Mouse (Mus musculus) midbrain, embryonic 11.5 days (tissue): Measurements from ENCODE around the gene Gm11011. TPM values are rescaled to one million over a fixed set of nuclear protein-coding genes. Genes with fewer than 3 reads are reported as not detected.

Experiments used
- ATAC-seq: fragments of 200-750 bp; cut with Nextera tagmentation; 2 replicates; pipeline ENCODE4 v1.8.0; 2017; ENCODE audit warnings: moderate TSS enrichment, moderate library complexity; ENCODE audit not compliant: low FRiP score
- DNase-seq: peaks from one replicate; pipeline ENCODE4 v3.0.0; 2015; ENCODE audit warnings: low spot score; ENCODE audit errors: missing footprints
- H3K27ac ChIP-seq: fragments of 300-500 bp; sonication (generic); 2 replicates; pipeline ENCODE4 v1.5.1; 2014; ENCODE audit warnings: low read depth, low read length
- H3K27me3 ChIP-seq: fragments of 300-500 bp; sonication (generic); 2 replicates; pipeline ENCODE4 v1.6.1; 2014; ENCODE audit warnings: mild to moderate bottlenecking, low read length, moderate library complexity, mixed read lengths; ENCODE audit not compliant: control insufficient read depth, insufficient read depth
- H3K36me3 ChIP-seq: fragments of 300-500 bp; sonication (generic); 2 replicates; pipeline ENCODE4 v1.6.1; 2014; ENCODE audit warnings: mild to moderate bottlenecking, low read length, moderate library complexity, mixed read lengths; ENCODE audit not compliant: control insufficient read depth, insufficient read depth
- H3K4me1 ChIP-seq: fragments of 300-500 bp; sonication (generic); 2 replicates; pipeline ENCODE4 v1.6.1; 2014; ENCODE audit warnings: low read length; ENCODE audit not compliant: control insufficient read depth, insufficient read depth
- H3K4me2 ChIP-seq: fragments of 300-500 bp; sonication (generic); 2 replicates; pipeline ENCODE4 v1.6.1; 2014; ENCODE audit warnings: mild to moderate bottlenecking, moderate library complexity
- H3K4me3 ChIP-seq: fragments of 300-500 bp; sonication (generic); 2 replicates; pipeline ENCODE4 v1.5.1; 2014; ENCODE audit warnings: low read depth, low read length
- H3K9ac ChIP-seq: fragments of 300-500 bp; sonication (generic); 2 replicates; pipeline ENCODE4 v1.6.1; 2014; ENCODE audit warnings: low read length
- H3K9me3 ChIP-seq: fragments of 300-500 bp; sonication (generic); 2 replicates; pipeline ENCODE4 v1.6.1; 2016; ENCODE audit warnings: low read length; ENCODE audit not compliant: control insufficient read depth
- WGBS: fragments of 180-500 bp; shearing (Covaris S2); extraction: QIAGEN DNeasy Blood & Tissue Kit; methylation state at CpG from one replicate; pipeline ENCODE4 v1.1.7; 2014; 5-methylcytosine and 5-hydroxymethylcytosine counted together
- polyA plus RNA-seq: library from polyadenylated mRNA; unstranded; fragments of >200 nt; fragmentation: Nextera tagmentation; extraction: Ambion mirVana; gene quantifications from 2 replicates; pipeline ENCODE4 v1.2.1, GENCODE M21; 2014

Gm11011 gene
- polyA plus RNA-seq, 1 experiment from 2014 or later, result not detected

DNA sequence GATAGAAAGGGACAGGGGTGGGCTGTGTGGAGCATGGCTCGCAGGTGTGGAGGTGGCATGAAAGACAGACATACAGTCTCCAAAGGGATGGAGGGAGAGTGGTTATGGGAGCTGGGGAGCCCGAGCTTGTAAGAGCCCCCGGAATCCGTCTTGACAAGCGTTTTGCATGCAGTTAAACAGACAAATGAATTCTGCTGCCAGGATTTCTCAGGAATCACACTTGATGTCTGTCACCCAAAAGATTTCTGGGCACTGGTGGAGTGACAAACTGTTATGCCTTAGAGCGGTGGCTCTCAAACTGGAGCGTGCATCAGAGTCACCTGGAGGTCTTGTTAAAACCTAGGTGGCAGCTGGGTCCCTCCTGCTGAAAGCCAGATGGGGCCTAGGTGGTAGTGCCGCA, 10.4 kb upstream of the Gm11011 start:
- no peaks in the 10 kb centered on the region for H3K9me3 ChIP-seq
- 88% methylated on average over 8 of the region's 8 CpGs for WGBS
- H3K9ac ChIP-seq, result no peak overlapping the region
- ATAC-seq, result no peak
- H3K4me1 ChIP-seq, result no peaks in the 10 kb centered on the region
- H3K27ac ChIP-seq, result no peak overlapping the region
- H3K4me3 ChIP-seq, result no peak overlapping the region
- no peak overlapping the region for H3K4me2 ChIP-seq
- no peak for DNase-seq
- H3K36me3 ChIP-seq, result no peaks in the 10 kb centered on the region
- no peaks in the 10 kb centered on the region for H3K27me3 ChIP-seq

- H3K27ac ChIP-seq, result no peak overlapping the region
- H3K4me3 ChIP-seq, result no peak overlapping the region
- ATAC-seq, result no peak
- no peaks in the 10 kb centered on the region for H3K9me3 ChIP-seq
- H3K4me1 ChIP-seq, result no peaks in the 10 kb centered on the region
- whole genome bisulfite sequencing, result 67% methylated on average over 6 of the region's 6 CpGs
- no peak overlapping the region for H3K4me2 ChIP-seq
- no peaks in the 10 kb centered on the region for H3K27me3 ChIP-seq
- DNase-seq, result no peak
- H3K36me3 ChIP-seq, result no peaks in the 10 kb centered on the region
- no peak overlapping the region for H3K9ac ChIP-seq
Observed at GRCm38 (mm10) chr2:169597357-169597756, 9.8 kb upstream of the Gm11011 start.

DNA sequence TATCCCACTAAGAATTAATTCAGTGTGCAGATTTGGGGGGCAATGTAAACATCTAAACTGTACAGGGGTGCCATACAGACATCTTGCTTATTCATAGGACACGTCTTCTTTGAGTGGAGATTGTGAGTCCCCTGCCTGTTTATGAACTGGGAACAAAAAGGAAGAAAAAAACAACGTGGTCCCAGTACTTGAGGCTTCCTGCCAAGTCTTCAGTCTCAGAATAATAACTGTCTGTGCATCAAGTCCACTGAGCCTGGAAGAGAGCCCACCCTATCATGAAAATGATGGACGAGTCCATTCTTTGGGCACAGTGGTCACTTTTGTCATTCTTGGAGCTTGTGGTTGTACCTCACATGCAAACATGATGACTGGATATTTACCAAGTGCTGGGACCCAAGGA, 6.2 kb upstream of the Gm11011 start:
- DNase-seq (no peak), ATAC-seq (no peak)
- no peak overlapping the region for H3K27ac ChIP-seq
- H3K4me1 ChIP-seq, result no peaks in the 10 kb centered on the region
- H3K9ac ChIP-seq, result no peak overlapping the region
- H3K36me3 ChIP-seq, result no peaks in the 10 kb centered on the region
- H3K27me3 ChIP-seq, result no peaks in the 10 kb centered on the region
- no peaks in the 10 kb centered on the region for H3K9me3 ChIP-seq
- WGBS, result 82% methylated on average over 3 of the region's 3 CpGs
- no peak overlapping the region for H3K4me2 ChIP-seq
- no peak overlapping the region for H3K4me3 ChIP-seq

DNA sequence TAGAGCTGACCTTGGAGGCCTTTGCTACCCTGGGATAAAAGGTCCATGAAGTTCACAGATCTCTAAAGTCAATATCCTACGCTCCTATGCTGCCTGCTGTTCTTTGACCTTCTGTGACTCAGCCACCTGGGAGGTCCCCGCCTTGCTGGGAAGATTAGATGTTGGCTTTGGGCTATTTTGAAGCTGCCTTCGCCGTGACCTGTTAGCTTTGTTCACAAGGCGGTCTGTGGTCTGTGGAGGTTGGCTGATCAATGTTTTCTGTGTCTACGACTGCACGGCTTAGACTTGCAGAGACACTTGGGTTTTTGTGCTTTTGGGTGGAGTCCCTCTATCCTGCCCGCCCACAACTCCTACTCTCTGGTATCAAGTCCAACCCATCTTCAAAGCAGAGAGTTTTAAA, 2.9 kb upstream of the Gm11011 start:
- no peaks in the 10 kb centered on the region for H3K27me3 ChIP-seq
- no peaks in the 10 kb centered on the region for H3K4me1 ChIP-seq
- H3K36me3 ChIP-seq, result no peaks in the 10 kb centered on the region
- no peak overlapping the region for H3K4me3 ChIP-seq
- WGBS, result 70% methylated on average over 8 of the region's 8 CpGs
- ATAC-seq (no peak), DNase-seq (no peak)
- H3K9ac ChIP-seq, result no peak overlapping the region
- no peak overlapping the region for H3K27ac ChIP-seq
- H3K9me3 ChIP-seq, result no peaks in the 10 kb centered on the region
- no peak overlapping the region for H3K4me2 ChIP-seq

DNA sequence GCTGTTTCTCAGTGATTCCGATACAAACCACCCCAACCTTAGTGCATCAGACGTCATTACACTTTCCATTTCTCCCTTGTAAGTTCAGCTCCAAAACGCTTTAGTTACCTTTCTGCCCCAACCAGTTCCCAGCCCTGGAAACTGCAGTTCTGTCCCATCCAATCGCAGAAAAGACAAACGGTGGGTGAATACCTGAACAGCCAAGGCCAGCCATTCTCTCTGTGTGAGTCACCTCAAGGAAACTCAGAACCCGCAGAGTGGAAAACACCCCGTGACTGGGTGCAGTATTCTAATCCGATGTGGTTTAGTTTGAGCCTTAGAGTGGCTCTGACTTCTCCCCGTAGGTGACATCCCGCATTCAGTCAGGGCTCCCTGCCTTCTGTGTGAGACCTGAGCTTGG, 2.2 kb upstream of the Gm11011 start:
- WGBS, result 89% methylated on average over 10 of the region's 10 CpGs
- no peak for ATAC-seq

GRCm38 (mm10) chr2:169586688-169587087, 857 bp downstream of the Gm11011 start:
- DNase-seq, result peak; percentile 47
- Histone ChIP-seq H3K4me1 (peaks cover 6% of the 10 kb centered on the region), H3K4me2 (no peak overlapping the region), H3K36me3 (no peaks in the 10 kb centered on the region), H3K4me3 (no peak overlapping the region), H3K27ac (no peak overlapping the region), H3K9ac (no peak overlapping the region), H3K9me3 (no peaks in the 10 kb centered on the region), H3K27me3 (no peaks in the 10 kb centered on the region)
- ATAC-seq, result no peak
- WGBS, result 95% methylated on average over 3 of the region's 3 CpGs

More for the DNA sequence above, 2.2 kb upstream of the Gm11011 start:
- Histone ChIP-seq H3K4me3 (no peak overlapping the region), H3K4me2 (no peak overlapping the region), H3K27ac (no peak overlapping the region), H3K9me3 (no peaks in the 10 kb centered on the region), H3K4me1 (peaks cover 4% of the 10 kb centered on the region), H3K9ac (no peak overlapping the region), H3K36me3 (no peaks in the 10 kb centered on the region), H3K27me3 (no peaks in the 10 kb centered on the region)
- DNase-seq, result peak; percentile 80

DNA sequence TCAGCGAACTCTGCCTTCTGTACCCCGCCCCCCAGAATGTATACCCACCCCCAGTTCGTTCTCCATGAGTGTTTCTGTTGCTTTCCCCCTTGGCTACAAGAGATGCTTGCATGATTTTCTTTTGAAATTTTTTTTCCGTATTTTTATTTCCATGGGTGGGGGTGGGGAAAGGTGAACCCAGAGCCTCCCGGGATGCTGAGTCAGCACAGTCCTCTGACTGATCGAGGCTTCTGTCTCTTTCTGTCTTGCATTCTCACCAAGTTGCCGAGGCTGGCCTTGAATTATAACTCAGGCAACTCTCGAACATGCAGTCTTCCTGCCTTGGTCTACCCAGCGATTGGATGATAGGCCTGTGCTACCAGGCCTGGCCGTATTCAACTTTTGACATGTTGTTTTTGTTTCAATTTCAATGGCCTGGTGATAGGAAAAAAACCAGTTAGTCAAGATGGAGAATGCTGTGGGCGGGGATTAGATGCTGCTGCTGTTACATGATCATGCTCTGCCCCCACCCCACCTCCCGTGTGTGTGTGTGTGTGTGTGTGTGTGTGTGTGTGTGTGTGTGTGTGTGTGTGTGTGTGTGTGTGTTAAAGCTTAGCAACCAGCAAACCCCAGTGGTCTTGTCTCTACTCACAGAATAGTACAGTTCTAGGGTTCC, 1.8 kb downstream of the Gm11011 start:
- DNase-seq, result peak; percentile 47
- no peaks in the 10 kb centered on the region for H3K36me3 ChIP-seq
- H3K9me3 ChIP-seq, result no peaks in the 10 kb centered on the region
- no peak overlapping the region for H3K27ac ChIP-seq
- ATAC-seq, result no peak
- WGBS, result 85% methylated on average over 12 of the region's 12 CpGs
- no peak overlapping the region for H3K4me2 ChIP-seq
- H3K4me3 ChIP-seq, result no peak overlapping the region
- H3K9ac ChIP-seq, result no peak overlapping the region
- H3K4me1 ChIP-seq, result peaks cover 6% of the 10 kb centered on the region
- H3K27me3 ChIP-seq, result no peaks in the 10 kb centered on the region

GRCm38 (mm10) chr2:169584745-169585456, 2.6 kb downstream of the Gm11011 start:
- ATAC-seq (no peak), DNase-seq (peak; percentile 77)
- no peak overlapping the region for H3K4me2 ChIP-seq
- H3K9ac ChIP-seq, result no peak overlapping the region
- WGBS, result 65% methylated on average over 15 of the region's 15 CpGs
- no peaks in the 10 kb centered on the region for H3K36me3 ChIP-seq
- peaks cover 6% of the 10 kb centered on the region for H3K4me1 ChIP-seq
- H3K9me3 ChIP-seq, result no peaks in the 10 kb centered on the region
- no peak overlapping the region for H3K27ac ChIP-seq
- no peaks in the 10 kb centered on the region for H3K27me3 ChIP-seq
- H3K4me3 ChIP-seq, result no peak overlapping the region

DNA sequence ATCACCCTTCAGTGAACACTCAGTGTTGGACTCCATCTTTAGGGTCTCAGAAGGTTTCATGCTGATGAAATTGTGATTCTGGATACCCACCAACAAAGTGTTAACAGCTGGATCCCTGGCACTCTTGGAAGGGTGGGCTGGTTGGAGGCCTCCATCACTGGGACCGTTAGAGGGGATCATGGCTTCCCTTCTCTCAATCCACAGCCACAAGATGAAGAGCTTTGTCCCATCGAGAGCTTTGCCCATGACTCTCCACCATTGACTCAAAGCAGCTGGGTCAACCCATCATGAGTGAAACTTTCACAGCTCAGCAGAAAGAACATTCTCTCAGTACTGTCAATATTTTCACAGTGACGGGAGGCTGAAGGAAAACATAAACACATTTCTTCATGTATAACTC, 4.1 kb downstream of the Gm11011 start:
- no peaks in the 10 kb centered on the region for H3K27me3 ChIP-seq
- WGBS, result 83% methylated on average over 3 of the region's 3 CpGs

More for the DNA sequence above, 4.1 kb downstream of the Gm11011 start:
- Histone ChIP-seq H3K27ac (no peak overlapping the region), H3K4me2 (no peak overlapping the region), H3K4me3 (no peak overlapping the region), H3K9me3 (no peaks in the 10 kb centered on the region), H3K4me1 (peaks cover 6% of the 10 kb centered on the region), H3K9ac (no peak overlapping the region), H3K36me3 (no peaks in the 10 kb centered on the region)
- ATAC-seq, result no peak
- DNase-seq, result peak; percentile 76
